Mouse (Mus musculus): ENCODE data around the gene Slc25a44. TPM values are rescaled to one million over a fixed set of nuclear protein-coding genes. Genes with fewer than 3 reads are reported as not detected.

Slc25a44 gene
- 10 to 100 TPM; 19.8 to 20.4 TPM for total RNA-seq (2023)

GRCm38 (mm10) chr3:88424605-88425329, at the start of gene Slc25a44:
TSS of gene Slc25a44 (minus strand) at chr3:88425139.

GRCm38 (mm10) chr3:88460983-88461696, 36.2 kb upstream of the Slc25a44 start, which contains the start of gene Sema4a:
TSS of gene Sema4a (minus strand) at chr3:88461182.

GRCm38 (mm10) chr3:88409741-88410644, 14.9 kb downstream of the Slc25a44 start, which contains the start of gene Pmf1:
TSS of gene Pmf1 (minus strand) at chr3:88410331.

GRCm38 (mm10) chr3:88384364-88384763, 40.6 kb downstream of the Slc25a44 start, which contains the start of gene Bglap:
TSS of gene Bglap (minus strand) at chr3:88384464.

GRCm38 (mm10) chr3:88378599-88378998, 46.3 kb downstream of the Slc25a44 start, which contains the start of gene Bglap2:
TSS of gene Bglap2 (minus strand) at chr3:88378699.

GRCm38 (mm10) chr3:88372643-88373042, 52.3 kb downstream of the Slc25a44 start, which contains the start of gene Bglap3:
TSS of gene Bglap3 (minus strand) at chr3:88372743.

GRCm38 (mm10) chr3:88364337-88364736, 60.6 kb downstream of the Slc25a44 start, which contains the start of gene Paqr6:
TSS of gene Paqr6 (plus strand) at chr3:88364584.

Other genes starting within 250 kb of the Slc25a44 start
- gene Rhbg, start 170.4 kb downstream of the Slc25a44 start, total RNA-seq (2023) = not detected
- not detected for gene Gm38392, start 137.9 kb downstream of the Slc25a44 start, total RNA-seq (2023)
- 1 to 10 TPM; 2.0 to 4.0 TPM for gene Tsacc, start 128.1 kb downstream of the Slc25a44 start, total RNA-seq (2023)
- gene Cct3, start 128.0 kb downstream of the Slc25a44 start, total RNA-seq (2023) = 10 to 100 TPM; 84.3 to 89.1 TPM
- gene Glmp, start 100.1 kb downstream of the Slc25a44 start, total RNA-seq (2023) = 100 to 1,000 TPM; 149 to 189 TPM
- 1 to 10 TPM; 1.6 to 1.8 TPM for gene Tmem79, start 89.0 kb downstream of the Slc25a44 start, total RNA-seq (2023)
- gene Smg5, start 88.9 kb downstream of the Slc25a44 start, total RNA-seq (2023) = 10 to 100 TPM; 50.9 to 65.4 TPM
- gene Paqr6, start 60.6 kb downstream of the Slc25a44 start, total RNA-seq (2023) = 1 to 10 TPM in 1 of 2 experiments, under 1 TPM in 1; 0.52 to 1.2 TPM
- gene Bglap3, start 52.4 kb downstream of the Slc25a44 start, total RNA-seq (2023) = not detected
- gene Bglap2, start 46.4 kb downstream of the Slc25a44 start, total RNA-seq (2023) = not detected
- not detected for gene Bglap, start 40.7 kb downstream of the Slc25a44 start, total RNA-seq (2023)
- gene Pmf1, start 14.8 kb downstream of the Slc25a44 start, total RNA-seq (2023) = 10 to 100 TPM; 16.0 to 24.7 TPM
- 100 to 1,000 TPM; 178 to 194 TPM for gene Sema4a, start 36.0 kb upstream of the Slc25a44 start, total RNA-seq (2023)
- 10 to 100 TPM; 34.2 to 38.3 TPM for gene Lmna, start 84.8 kb upstream of the Slc25a44 start, total RNA-seq (2023)
- under 1 TPM; 0.15 to 0.29 TPM for gene Mex3a, start 107.3 kb upstream of the Slc25a44 start, total RNA-seq (2023)
- not detected for gene Rab25, start 123.2 kb upstream of the Slc25a44 start, total RNA-seq (2023)
- 10 to 100 TPM; 87.8 to 98.3 TPM for gene Lamtor2, start 127.9 kb upstream of the Slc25a44 start, total RNA-seq (2023)
- 10 to 100 TPM; 28.1 to 31.2 TPM for gene Ubqln4, start 128.6 kb upstream of the Slc25a44 start, total RNA-seq (2023)
- 100 to 1,000 TPM in 1 of 2 experiments, 10 to 100 TPM in 1; 97.9 to 109 TPM for gene Ssr2, start 150.7 kb upstream of the Slc25a44 start, total RNA-seq (2023)
- 100 to 1,000 TPM; 325 to 357 TPM for gene Arhgef2, start 180.8 kb upstream of the Slc25a44 start, total RNA-seq (2023)
- under 1 TPM in 1 of 2 experiments, not detected in 1; 0.52 TPM for gene Rxfp4, start 228.0 kb upstream of the Slc25a44 start, total RNA-seq (2023)

Measured in monocyte, adult 59 days (primary cell).